Mouse (Mus musculus): ENCODE measurements around the gene Ppargc1a.
A peak's percentile ranks its signal among the peaks of the same experiment; 100 is the strongest.

Ppargc1a gene

DNA sequence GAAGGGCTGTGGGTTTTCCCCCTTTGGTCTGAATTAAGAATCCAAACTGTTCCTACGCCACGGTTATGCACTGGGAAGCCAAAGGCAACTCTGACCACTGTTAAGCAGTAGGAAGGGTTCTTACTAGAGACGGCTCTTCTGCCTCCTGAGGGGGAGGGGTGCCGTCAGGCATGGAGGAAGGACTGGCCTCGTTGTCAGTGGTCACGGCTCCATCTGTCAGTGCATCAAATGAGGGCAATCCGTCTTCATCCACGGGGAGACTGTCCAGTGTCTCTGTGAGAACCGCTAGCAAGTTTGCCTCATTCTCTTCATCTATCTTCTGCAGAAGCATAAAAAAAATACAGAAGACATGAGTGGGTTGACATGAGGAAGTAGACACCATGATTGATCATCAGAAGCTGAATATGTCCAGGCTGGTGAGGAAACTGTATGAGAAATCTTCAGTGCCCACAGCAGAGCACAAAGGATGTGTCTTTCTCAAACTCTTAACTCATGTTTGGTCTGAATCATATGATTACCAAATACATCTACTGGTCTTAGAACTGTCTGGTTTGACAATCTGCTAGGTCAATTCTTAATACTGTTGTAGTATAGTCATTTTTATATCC lies 69.5 kb downstream of the Ppargc1a start:
- DNase-seq, result peak in 1 of 2 experiments; percentile 13

- DNase-seq, result no peak
Measured at GRCm38 (mm10) chr5:51495446-51495845, 72.1 kb downstream of the Ppargc1a start.

DNA sequence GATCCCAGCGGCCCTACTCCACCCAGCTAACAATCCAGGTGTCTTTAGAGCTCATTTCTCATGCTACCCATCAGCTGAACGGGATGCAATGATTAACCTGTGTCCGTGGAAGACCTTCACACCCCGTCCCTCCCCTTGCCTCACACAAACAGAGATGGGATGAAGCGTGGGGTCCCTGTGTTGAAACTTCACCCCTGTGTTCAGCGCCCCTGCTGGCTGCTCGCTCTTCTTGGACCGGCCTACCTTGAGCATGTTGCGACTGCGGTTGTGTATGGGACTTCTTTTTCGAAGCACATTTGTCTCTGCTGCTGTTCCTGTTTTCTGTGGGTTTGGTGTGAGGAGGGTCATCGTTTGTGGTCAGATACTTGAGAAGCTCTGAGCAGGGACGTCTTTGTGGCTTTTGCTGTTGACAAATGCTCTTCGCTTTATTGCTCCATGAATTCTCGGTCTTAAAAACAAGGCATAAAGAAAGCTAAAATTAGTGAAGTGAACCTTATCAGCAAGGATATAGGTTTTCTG lies 73.1 kb downstream of the Ppargc1a start:
- DNase-seq, result no peak

DNA sequence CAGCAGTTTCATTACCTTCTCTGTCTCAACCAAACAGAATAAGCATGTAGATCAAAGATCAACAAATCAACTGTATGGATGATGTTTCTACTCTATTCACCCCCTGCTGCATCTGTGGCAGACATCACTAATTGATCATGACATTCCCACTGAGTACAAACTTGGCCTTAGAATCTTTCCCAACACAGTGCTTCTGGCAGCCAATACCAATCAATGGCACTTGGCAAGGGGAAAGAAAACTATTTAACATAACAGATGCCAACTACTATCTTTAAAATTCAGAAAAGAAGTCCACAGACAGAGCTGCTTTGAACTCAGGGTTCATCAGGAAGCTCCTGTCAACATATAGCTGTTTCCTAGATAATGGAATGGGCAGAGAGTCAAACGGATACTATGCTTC lies 83.8 kb downstream of the Ppargc1a start:
- no peak for DNase-seq

- no peak for DNase-seq
Measured at GRCm38 (mm10) chr5:51479859-51480258, 87.7 kb downstream of the Ppargc1a start.

DNA sequence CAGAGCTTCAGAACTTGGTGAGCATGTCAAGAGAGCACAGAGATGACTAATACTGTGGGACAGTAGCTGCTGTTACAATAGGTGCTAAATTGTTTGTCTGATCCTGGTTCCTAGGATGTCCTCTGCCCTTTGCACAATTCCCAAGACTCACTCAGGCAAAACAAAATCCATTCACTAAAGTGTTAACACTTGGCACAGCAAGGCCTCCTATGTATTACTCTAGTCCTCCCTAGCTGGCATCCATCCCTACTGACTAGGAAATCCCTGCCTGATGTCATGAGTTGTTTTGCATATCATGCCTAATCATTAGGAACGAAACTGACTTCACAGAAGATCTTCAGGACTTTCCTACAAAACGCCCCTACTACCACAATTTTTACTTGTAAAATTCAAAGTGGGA lies 88.1 kb downstream of the Ppargc1a start:
- DNase-seq, result no peak

DNA sequence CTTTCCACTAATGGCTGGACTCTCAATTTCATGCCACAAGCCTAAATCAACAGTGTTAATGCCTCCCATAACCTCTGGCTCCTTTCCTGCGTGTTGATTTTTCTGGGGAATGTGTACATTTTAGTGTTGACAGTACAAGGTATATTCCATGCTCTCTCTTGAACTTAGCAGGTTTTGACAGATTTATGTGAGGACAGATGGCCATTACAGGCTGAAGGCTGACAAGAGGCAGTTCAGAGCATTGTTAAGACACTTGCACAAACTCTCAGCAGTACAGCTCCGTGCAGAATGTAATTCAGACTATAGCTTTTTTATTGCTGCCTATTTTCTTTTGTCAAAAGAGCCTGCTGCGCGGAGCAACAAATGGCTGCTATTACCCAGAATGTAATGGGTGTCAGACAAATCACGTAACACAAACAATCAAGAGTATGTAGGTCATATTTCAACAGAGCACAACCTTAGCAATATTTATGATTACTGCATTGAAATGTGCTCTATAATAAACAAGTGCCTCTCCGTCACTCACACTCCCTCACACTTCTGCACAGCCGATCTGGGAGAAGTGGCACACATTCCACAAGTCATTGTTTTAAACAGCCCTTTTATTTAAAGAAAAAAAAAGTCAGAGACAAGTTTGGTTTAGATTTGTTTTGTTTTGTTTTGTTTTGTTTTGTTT lies 89.1 kb downstream of the Ppargc1a start:
- DNase-seq, result no peak

DNA sequence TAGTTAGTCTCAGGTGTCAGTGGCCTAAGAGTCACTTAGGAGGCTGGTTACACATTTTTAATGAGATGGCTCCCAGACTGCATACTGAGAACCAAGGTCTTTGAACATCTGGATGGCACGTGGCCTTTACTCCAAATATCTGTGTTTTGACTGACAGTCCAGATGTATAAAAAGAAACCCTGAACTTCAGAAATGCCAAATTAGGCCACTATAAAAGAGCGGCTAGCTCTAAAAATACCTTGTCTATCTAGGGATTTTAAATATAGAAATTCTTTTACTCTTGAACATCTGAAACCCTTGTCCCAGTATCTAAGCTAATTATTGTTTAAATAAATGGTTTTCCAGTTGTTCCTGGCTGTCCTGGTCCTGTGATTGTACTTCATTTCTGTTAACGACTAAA lies 90.4 kb downstream of the Ppargc1a start:
- DNase-seq, result no peak

DNA sequence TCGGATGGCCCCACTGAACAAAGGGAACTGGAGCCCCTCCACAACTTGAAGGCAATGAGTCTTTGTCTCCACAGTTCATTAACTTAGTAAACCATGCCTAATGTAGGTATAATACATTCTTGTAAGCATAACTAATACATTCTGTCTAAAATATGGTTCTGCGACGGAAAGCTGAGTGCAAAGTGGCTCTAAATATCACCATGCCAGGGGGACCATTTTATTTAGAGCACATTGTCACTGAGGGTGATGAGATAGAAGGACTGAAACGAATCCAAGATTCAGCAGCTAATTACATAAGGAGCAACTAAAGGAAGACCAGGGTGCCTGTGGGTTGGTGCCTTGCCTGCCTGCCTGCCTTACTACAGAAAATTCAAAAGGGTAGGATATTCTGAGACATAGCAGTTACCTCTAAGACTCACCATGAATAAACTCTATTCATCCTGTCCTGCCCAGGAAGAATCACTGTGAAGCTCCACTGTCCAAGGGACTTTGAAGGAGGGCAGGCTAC lies 92.4 kb downstream of the Ppargc1a start:
- no peak for DNase-seq

DNA sequence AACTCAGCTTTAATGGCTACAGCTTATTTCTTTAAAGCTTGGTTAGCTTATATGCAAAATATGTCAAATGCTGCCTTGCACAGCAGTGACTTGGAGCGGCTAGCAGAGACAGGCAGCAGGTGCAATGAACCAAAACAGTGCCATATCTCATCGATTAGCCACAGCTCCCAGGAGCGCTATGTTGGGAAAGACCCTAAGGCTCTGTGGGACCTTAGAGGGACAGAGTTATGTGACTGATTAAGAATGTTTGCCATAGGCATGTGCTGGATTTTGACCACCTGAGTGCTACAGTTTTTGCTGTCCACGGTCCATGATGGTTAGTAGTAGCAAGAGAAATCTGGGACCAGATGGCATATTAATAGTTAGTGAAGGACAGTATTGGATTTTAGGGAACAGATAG lies 95.9 kb downstream of the Ppargc1a start:
- no peak for DNase-seq

DNA sequence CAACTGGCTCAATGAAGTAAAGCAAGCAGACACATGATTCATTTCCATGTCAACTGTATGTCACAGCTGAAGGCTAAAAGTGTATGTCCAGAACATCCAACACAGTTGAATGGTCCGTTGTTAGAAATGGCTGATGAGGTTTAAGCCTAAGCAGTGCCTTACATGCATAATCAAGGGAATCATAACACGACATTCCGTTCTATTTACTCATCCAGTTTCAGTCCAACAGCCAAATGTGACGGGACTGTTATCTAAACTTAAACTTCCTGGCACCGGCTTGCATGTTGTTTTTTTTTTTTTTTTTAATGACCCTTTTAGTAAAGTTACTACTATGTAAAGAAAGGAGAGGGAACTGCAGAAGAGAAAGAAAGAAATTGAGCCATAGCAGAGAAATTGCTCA lies 101.5 kb downstream of the Ppargc1a start:
- no peak for DNase-seq

DNA sequence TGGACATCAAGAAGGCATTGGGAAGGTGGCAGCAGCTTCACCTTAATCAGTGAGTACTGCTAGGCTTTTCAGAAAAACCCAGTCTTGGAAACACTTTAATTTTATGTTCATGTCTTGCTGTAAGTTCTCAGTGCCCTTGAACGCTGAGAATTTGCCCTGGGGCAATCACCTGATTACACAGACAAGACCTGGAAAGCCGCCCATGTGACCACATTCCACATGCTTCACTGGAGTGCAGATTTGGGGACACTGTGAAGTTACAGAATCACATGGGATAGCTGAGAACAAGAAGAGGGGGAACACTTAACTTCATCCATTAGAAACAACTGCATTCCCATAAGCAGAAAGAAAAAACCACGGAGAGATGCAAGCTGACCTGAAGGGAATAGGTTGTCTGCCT lies 115.5 kb downstream of the Ppargc1a start:
- DNase-seq, result peak; percentile 6 to 7

DNA sequence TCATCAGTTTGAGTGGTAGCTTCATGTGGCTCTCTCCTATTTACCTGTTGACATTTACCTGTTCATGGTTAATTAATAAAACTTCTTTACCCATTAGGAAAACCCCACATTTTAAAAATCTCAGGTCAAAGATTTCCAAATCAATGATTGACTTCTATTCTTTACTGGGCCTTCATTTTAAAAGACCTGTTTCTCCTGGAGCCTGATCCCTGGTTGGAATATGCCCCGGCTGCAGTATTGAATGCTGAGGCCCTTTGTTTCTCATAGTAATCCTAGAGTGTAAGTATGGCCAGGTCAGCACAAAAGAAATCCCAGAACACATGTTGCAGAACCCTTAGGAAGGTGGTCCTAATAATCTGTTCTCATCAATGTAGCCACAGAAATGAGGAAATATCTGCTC lies 119.9 kb downstream of the Ppargc1a start:
- DNase-seq, result no peak

DNA sequence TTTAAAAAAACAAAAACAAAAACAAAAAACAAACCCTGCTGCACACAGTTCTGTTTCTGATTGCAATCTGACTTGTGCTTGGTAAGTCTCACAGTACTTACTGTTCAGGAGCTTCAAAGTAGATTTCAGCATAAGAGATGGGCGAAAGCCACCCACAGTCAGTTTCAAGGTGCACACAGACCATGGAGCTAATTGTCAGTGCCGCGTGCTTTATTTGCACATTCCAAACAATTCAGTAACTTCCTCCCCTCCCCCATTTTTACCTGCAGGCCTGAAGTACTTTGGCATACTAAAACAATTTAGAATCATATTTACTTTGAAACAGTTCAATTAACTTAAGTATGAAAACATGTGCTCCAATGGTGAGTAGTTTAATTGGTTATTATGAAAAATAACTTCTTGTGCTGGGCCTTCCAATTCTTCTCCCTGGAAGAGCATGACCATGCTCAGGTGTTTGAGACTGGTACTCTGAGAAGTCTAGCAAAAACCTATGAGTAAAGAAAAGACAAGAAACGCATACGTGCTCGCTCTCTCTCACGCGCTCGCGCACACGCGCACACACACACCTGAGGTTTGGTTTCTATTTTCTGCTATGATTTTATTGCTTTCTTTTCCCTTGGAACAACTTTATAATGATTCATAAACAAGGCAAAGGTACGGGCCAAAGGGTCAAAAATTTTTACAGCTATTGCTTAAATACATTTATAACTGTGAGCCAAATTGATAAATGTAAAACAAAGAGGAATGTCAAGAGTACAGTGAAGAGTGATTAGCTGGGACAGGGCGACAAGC lies 121.0 kb downstream of the Ppargc1a start:
- DNase-seq, result no peak

- no peak for DNase-seq
Measured at GRCm38 (mm10) chr5:51445726-51446125, 121.8 kb downstream of the Ppargc1a start.

DNA sequence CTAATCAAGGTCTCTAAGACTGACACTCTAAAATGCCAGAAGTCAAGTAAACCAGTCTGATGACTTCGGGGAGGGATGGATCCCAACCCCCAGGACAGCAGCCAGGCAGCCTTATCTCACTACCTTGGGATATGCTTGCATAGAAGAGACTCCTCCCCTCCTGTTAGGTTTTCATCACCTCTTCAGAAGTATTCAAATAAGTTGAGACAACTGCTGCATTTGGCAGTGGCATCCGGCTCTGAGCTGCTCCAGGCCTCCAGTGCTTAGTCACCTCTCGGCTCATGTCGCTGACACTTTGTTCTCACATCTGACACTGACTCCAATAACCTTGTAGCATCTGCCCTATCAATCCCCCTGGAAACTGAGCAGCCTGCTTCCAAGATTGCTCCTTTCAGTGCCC lies 127.8 kb downstream of the Ppargc1a start:
- DNase-seq, result no peak

DNA sequence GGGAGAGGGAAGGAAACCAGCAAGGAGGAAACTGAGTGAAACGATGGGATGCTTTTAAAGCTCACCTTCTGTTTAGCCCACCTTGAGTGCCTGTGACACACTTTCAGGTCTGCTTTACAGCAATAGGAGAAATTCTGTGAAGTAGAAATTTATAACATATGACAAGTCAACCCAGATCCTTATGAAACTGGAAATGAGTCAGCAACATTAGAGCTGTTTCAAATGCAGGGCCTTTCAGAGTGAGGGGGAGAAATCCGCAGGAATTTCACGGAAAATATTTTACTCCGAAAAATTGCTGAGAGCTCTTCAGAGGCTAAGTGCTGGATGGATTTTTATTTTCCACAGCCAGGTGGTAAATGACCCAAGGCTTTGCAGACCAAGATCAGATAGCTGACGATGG lies 133.6 kb downstream of the Ppargc1a start:
- no peak for DNase-seq

- DNase-seq, result no peak
Measured at GRCm38 (mm10) chr5:51432532-51432931, 135.0 kb downstream of the Ppargc1a start.

GRCm38 (mm10) chr5:51432031-51432430 lies 135.5 kb downstream of the Ppargc1a start:
- DNase-seq, result no peak

DNA sequence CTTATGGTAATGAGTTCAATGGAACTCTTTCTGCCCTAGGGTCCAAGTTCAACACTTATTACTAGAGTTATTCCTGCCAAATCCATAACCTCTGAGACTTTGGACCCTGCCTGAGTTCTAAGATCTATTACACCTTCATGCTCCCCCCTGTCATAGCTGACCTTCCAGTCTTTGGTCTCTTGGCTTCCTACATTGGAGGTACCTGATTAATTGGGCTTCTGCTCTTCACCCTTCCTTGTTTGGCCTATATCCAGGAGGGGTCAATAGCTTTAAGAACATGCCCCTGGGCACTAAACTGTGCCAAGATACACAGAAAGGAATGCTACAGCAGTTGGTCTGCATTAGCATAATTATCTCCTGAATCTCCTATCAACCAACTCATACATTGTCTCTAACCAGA lies 141.1 kb downstream of the Ppargc1a start:
- DNase-seq, result no peak

GRCm38 (mm10) chr5:51416377-51416776 lies 151.1 kb downstream of the Ppargc1a start:
- DNase-seq, result no peak

DNA sequence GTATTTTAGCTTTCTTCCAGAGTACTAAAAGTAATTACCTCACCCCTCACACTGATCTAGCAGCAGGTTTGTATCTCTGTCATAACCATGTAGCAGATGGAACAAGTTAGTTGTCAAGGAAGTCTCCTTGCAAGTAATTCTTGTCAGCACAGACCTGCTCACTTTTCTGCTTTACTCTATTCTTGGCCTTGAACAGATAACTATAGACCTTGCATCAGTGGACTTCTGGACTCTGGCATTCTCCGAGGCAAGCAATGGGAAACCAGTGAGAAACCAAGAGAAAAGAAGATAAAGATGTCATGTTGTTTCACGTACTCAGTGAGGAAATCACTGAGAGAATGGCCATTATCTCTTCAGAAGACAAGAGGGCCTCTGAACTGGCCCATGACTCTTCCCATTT lies 152.1 kb downstream of the Ppargc1a start:
- DNase-seq, result no peak

DNA sequence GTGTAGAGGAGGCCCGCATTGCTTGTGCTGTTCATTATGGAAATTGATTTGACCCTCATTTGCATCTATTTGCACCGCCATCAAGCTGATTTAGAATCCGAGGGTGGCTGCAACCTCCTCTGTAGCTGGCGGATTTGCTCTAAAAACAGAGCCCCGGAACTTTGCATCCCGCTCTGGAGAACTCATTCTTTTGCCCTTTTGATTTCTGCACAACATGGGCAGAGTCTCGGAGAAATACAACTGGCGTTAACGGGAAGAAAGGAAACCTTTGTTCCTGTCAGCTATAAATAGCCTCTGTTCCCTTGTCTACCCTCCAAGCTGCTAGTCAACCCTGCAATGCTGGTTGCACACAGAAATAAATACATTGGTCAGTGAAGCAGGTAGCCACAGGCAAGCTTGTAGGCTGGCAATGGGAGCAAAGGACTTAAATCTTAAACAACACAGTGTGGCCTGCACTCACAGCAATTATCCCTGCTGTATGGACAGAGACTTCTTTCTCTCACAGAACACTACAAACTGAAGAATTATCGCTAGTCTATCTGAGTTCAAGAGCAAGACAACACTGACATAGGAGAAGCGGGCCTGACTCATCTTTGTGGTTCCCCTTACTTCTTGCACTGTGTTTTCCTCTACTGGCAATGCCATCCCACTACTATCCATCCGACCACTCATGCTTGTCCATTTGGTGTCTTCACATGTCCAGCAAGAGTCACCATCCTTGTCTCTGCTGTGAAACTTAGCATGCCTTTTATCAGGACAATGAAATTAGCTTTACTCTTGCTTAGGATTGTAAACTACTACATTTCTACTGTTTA lies 155.0 kb downstream of the Ppargc1a start:
- DNase-seq, result no peak
